Mouse (Mus musculus): ENCODE data around the gene Fndc5. TPM values are rescaled to one million over a fixed set of nuclear protein-coding genes. Genes with fewer than 3 reads are reported as not detected.

Gene Fndc5
- total RNA-seq, 2 experiments from 2014 or later, result 68.2 to 86.2 TPM

Other genes with a start within 250 kb of the Fndc5 start
- 1 to 10 TPM; 2.2 to 2.6 TPM for gene Azin2, start 174.6 kb upstream of the Fndc5 start, total RNA-seq (2021)
- 10 to 100 TPM; 28.1 to 34.1 TPM for gene Ak2, start 145.0 kb upstream of the Fndc5 start, total RNA-seq (2021)
- gene Rnf19b, start 78.7 kb upstream of the Fndc5 start, total RNA-seq (2021), result 10 to 100 TPM; 20.3 to 22.7 TPM
- gene Tmem54, start 31.5 kb upstream of the Fndc5 start, total RNA-seq (2021), result not detected
- gene Hpca, start 15.0 kb upstream of the Fndc5 start, total RNA-seq (2021), result not detected
- gene S100pbp, start 52.7 kb downstream of the Fndc5 start, total RNA-seq (2021), result 1 to 10 TPM; 3.3 to 5.1 TPM
- 10 to 100 TPM; 38.0 to 39.8 TPM for gene Yars, start 52.8 kb downstream of the Fndc5 start, total RNA-seq (2021)
- gene C77080, start 124.4 kb downstream of the Fndc5 start, total RNA-seq (2021), result 1 to 10 TPM; 1.7 to 1.9 TPM
- 10 to 100 TPM; 38.3 to 44.9 TPM for gene Sync, start 150.6 kb downstream of the Fndc5 start, total RNA-seq (2021)
- gene Rbbp4, start 198.4 kb downstream of the Fndc5 start, total RNA-seq (2021), result 10 to 100 TPM; 36.0 to 47.3 TPM
- gene Zbtb8os, start 198.7 kb downstream of the Fndc5 start, total RNA-seq (2021), result 10 to 100 TPM; 23.3 to 24.2 TPM
- 1 to 10 TPM in 1 of 2 experiments, under 1 TPM in 1; 0.76 to 1.1 TPM for gene Zbtb8a, start 241.1 kb downstream of the Fndc5 start, total RNA-seq (2021)